Mouse (Mus musculus) heart, adult 18-20 months (tissue): Measurements from ENCODE around the gene Gm28308. TPM values are rescaled to one million over a fixed set of nuclear protein-coding genes. Genes with fewer than 3 reads are reported as not detected.

ENCODE experiments used
- DNase-seq, 2 experiments: peaks; one replicate each; pipeline ENCODE4 v3.0.0; 2021 to 2022; ENCODE audit warnings: mixed read lengths in 1 of 2
- microRNA-seq, 2 experiments: library from miRNA; unstranded; fragments of <30 nt; microRNA quantifications; one replicate each; pipeline ENCODE4 v1.2.0; 2022
- total RNA-seq, 2 experiments: library from RNA; stranded (reverse); gene quantifications; 2 replicates each; pipeline ENCODE4 v1.2.3; 2021

Gene Gm28308
- total RNA-seq, 2 experiments from 2014 or later: not detected

DNA sequence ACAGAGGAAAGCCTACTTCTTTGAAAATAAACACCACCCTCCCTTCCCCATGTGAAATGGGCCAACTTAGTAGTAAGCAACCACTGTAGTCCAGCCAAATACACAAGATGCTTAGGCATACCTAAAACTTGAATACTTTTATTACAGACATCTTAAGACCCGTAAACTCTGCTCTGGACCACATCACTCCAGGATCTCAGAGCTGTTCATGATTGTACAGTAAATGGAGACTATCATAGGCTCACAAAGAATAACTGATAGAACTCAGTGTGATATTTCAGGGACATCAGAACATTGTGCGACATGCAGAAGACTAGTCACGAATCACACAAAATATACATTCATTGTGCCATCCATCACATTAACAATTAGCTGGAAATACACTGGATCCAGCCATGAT, 57.7 kb downstream of the Gm28308 start:
- DNase-seq: no peak

DNA sequence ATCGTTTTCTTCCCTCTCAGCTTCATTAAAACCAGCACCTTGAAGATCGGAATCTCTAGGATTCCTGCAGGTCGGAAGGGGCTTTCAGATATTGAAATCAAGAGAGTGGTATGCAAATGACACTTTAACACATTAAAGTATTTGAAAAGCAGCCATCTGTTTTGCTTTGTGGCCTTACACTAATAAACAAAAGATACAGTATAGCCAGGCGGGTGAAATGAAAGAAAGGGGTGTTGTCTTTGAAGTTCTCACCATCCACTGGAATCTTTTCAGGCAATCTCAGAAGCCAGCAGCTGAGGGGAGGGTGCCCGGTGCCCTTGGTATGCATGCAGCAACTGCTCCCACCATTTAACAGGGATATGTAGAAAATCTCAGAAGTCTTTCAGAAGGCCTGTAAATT, 59.1 kb downstream of the Gm28308 start:
- no peak for DNase-seq

DNA sequence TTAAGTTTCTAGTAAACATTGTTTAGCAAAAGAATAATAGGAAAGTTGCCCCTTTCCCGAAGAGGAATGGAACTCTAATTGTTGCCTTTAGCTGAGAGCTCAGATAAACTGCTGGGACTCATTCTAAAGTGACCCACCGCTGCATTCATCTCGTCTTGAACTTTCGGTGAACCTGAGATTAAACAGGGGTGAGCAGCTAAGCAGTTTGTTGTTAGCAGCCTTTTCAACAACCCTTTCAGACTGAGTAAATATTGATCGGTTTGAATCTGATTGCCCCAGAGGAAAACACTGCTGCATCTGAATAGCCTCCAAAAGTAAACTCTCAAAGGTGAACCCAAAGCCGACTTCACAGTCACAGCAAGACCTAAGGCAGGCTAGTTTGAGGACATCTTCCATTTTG, 59.9 kb downstream of the Gm28308 start:
- no peak for DNase-seq

DNA sequence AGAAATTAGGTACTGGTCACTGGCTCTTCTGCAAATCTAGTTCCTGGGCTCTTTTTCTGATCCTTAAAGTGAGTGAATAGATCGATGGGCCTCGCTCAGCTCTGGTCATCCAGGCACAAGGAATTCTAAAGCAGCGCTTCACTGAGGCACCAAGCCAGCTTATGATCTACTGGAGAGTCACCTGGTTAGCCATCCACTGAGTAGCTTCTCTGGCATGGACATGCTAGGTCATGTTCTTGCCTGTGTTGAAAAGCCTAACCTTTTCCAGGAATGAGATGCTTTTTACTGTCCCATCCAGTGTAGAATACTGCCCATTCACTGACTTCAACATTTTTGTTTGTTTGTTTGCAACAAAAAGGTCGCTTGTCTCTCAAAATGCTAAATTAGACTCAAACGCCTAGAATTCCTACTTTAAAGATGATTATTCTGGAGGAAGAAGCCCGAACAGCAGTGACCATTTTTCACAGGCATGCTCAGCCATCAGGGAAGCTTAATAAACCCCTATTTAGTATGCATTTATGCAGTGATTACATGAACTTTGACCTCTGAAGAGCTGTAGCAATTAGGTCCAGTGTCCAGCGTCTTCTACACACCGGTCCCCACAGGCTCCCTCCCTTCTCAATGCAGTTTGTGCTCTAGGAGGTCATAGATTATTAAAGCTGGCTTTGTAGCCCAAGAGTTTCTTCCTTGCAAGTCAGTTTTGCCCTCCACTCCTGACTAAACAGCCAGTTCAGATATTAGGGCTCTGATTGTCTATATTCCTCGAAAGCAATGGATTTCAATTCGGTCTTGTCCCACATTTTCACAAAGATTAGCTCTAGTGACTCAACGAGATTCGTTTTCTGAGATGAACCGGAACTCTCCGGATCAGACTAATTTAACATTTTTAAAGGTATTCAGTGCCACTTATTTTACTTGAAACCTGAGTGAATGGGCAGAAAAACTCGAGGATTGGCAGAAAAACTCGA, 60.6 kb downstream of the Gm28308 start:
- no peak for DNase-seq

DNA sequence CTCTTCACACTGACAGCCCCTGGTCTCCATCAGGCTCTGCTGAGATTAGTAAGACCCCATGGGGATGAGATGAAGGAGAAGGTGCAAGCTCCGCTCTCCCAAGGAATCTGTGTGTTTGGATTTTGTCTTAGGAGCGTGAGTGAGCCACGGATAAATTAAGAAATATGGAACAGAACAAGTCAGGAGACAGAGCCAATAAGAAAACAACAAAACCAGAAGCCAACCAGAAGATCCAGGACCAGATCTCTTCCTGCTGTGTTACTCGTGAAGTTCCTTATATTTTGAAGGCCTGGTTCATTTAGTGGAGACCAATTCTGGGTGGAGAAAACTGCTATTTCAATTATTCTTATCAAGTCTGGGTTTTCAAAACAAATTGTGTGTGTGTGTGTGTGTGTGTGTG, 61.6 kb downstream of the Gm28308 start:
- DNase-seq: no peak

DNA sequence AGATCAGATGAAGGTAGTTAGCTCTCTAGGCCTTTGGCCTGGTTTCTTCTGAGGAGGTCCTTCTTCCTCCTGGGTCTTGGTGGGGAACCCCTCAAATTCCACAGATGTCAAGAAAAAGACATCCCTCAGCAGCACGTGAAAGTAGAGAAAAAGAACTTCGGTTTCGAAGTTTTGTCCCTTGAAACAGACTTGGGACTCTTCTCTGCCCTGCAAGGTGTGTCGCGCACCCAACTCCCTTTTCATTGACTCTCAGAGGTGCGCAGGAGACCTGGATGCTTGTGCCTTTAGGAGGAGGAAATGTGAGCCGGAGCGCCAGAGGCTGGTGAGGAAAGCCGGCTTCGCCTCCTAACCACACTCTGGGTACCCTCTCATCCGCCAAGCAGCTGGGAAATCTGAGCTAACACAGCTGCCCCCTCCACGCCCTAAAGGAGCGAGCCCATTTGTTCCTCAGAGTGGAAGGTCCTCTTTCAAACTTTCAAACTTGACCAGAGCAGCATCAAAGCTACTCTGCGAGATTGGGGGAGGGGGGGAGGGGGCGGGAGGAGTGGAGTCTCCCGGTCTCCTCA, 62.7 kb downstream of the Gm28308 start:
- no peak for DNase-seq

DNA sequence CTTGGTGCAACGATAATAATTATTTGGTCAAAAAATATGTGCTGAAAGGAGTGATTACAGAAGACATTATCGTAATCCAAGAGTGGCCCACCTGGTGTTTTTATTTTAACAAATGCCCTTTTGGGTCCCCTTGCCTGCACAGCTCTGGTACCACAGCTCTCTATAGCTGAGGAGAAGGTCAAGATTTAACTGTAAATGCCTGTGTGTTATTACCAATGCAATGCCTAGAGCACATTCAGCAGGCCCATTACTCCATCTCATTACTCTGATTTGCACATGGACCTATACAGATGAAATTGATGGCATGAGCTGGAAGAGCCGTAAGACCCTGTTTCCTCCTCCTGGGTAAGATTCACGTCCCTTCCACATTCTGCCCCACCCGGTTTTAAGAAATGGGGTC, 74.0 kb downstream of the Gm28308 start:
- DNase-seq: no peak

DNA sequence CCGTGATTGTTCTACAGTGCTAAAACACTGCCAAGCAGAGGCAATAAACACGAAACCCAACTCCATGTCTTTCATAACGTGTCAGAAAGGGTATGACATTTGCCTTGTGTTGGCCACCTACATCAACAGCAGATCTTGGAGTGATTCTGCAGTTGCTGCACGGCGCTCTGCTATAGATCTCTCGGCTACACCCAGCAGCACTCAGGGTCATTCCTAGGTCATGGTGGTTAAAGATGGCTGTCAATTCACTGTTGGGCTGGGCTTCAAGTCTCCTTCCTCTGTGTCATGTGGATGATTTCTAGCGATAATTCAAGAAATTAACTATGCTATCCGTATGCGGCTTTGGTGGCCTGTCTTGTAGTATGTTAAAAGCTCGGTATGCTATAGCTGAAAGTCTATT, 74.6 kb downstream of the Gm28308 start:
- no peak for DNase-seq

DNA sequence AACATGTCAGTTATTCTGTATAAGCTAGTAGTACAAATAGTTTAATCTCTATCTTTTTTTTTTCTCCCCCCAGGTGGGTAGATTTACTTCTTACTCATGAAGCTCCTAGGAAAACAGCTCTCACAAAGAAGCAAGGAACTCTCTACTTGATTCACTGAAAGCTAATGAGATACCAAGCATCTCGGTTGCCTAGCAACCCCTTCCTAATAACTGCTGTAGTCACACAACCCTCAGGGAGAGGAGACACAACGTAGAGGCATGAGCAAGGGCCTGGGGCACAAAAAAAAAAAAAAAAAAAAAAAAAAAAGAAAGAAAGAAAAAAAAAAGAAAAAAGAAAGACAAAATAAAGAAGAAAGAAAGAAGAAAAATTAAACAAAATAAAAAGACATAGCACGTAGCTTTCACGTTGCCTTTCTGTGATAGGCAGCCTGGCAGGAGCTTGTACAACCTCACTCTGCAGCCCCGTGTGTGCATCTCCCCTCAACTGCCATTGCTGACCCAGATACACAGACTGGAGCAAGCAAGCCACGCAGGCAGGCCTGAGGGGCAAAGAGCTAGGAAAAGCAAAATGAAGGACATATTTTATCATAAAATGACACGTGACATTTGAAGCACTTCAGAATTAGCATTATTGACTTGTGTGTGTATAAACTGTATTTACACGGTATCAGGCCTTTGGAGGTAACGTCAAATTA, 75.2 kb downstream of the Gm28308 start:
- DNase-seq: no peak

DNA sequence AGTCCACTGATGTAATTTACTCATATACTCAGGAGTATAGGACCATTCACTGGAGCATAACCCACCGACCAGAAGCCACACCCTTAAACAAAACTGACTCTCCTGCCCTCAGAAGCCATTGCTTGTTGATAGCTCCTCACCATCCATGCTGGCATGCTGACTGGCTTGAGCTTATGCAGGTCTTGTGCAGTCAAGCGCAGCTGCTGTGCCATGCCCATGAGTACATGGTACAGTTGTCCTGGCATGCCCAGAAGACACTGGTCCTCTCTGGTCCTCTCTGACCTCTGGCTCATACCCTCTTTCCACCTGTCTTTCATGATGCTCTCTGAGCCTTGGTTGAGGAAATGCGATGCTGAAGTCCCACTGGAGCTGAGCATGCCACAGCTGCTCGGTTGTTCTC, 89.5 kb downstream of the Gm28308 start:
- DNase-seq: no peak

DNA sequence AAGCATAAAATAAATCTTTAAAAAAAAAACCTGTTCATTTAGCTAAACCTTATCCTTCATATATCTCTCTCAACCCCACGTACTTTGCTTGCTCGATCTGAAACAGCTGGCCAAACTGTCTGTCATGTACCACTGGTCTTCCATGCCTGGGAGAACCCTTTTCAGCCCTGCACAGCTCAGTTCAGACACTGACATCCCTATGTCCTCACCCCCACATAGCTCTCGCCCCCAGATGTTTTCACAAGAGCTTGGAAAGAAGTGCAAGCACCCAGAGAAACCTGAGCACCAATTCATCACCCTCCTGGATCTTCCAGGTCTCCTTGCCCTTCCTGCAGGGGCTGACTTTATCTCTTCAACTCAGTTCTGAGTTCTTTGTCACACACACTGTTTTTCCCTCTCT, 92.0 kb downstream of the Gm28308 start:
- DNase-seq: no peak

DNA sequence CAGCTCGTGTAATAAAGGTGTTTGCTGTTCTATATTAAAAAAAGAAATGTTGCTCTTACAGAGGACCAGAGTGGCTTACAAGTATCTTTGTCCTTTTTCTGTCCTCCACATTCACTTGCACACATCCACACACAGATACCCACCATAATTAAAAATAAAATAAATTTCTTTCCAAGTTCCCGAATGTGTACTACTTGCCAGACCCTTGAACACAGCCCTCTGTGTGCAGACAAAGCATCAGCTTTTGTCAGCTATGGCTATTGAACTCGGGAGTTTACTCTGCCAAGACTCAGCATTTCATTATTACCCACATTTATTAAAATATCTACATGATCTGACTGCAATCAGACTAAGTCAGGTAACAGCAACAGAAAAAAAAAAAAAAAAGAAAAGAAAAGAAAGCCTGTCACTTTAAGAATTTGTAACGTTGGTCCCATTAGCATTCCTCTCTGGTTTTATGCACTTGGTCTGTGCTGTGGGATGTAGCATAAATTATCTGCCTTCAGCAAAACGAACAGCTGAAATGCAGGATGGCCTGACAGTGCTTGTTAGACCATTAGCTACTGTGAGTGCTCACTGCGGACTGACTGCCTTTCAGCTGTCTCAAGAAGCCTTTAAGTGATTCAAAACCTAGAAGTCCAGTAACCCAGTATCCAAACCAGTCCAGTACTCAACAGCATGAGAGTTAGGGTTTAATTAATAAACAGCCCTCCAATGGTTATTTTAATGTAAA, 94.1 kb downstream of the Gm28308 start:
- DNase-seq: no peak

DNA sequence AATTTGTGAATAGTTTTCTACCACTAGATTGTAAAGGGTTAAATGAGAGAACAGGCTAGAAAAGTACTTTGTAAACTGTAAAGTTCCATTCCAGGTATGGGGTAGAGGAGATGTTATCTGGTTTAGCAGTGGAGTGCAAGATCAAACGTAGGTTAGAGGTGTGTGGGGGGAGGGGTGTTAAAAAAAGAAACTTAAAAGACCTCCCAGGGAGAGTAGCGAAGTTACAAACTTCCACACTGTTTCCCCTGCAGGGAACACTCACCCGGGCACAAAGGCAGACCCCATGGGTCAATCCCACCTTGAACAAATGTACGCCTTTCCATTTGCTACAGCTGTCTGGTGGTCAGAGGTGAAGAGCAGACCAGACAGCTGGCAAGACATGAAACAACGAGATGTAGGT, 97.2 kb downstream of the Gm28308 start:
- no peak for DNase-seq

Small RNA genes lying within 50 kb of the gene (microRNA-seq; reads per million reads assigned to microRNA genes)
- gene Mir196b: 116 to 131 reads per million in 2 experiments

Other genes with a start within 250 kb of the Gm28308 start
- gene Skap2, start 200.8 kb downstream of the Gm28308 start, total RNA-seq: 10 to 100 TPM in 1 of 2 experiments, 1 to 10 TPM in 1; 8.5 to 12.6 TPM
- under 1 TPM; 0.12 to 0.23 TPM for gene Hoxa1, start 55.0 kb downstream of the Gm28308 start, total RNA-seq
- under 1 TPM; 0.15 TPM for gene Hoxa2, start 48.5 kb downstream of the Gm28308 start, total RNA-seq
- not detected for gene 5730596B20Rik, start 35.8 kb downstream of the Gm28308 start, total RNA-seq
- gene Hoxa4, start 21.6 kb downstream of the Gm28308 start, total RNA-seq: under 1 TPM in 1 of 2 experiments, not detected in 1; 0.41 TPM
- gene Hoxa5, start 8.8 kb downstream of the Gm28308 start, total RNA-seq: under 1 TPM; 0.40 to 0.59 TPM
- not detected for gene Hoxa6, start 4.6 kb downstream of the Gm28308 start, total RNA-seq
- gene Hoxa3, start within 50 bp of the Gm28308 start, total RNA-seq: 1 to 10 TPM in 1 of 2 experiments, under 1 TPM in 1; 0.32 to 1.9 TPM
- gene Hoxa7, start 8.5 kb upstream of the Gm28308 start, total RNA-seq: under 1 TPM in 1 of 2 experiments, not detected in 1; 0.59 TPM
- not detected for gene Hoxa9, start 17.8 kb upstream of the Gm28308 start, total RNA-seq
- not detected for gene Hoxa10, start 27.5 kb upstream of the Gm28308 start, total RNA-seq
- gene Hoxa11, start 32.5 kb upstream of the Gm28308 start, total RNA-seq: not detected
- not detected for gene Hoxa13, start 47.5 kb upstream of the Gm28308 start, total RNA-seq
- not detected for gene Evx1, start 100.2 kb upstream of the Gm28308 start, total RNA-seq